Mouse (Mus musculus) hindbrain, embryonic 14.5 days (tissue): Measurements from ENCODE around the gene Fam162b. TPM values are rescaled to one million over a fixed set of nuclear protein-coding genes. Genes with fewer than 3 reads are reported as not detected.
A peak's percentile ranks its signal among the peaks of the same experiment; 100 is the strongest.

Experiments used
- ATAC-seq: fragments of 200-750 bp; cut with Nextera tagmentation; 2 replicates; pipeline ENCODE4 v1.8.0; 2017; ENCODE audit warnings: moderate number of reproducible peaks, mild to moderate bottlenecking, moderate TSS enrichment, moderate library complexity; ENCODE audit not compliant: low FRiP score
- DNase-seq: peaks from one replicate; pipeline ENCODE4 v3.0.0-alpha.2; 2015; ENCODE audit warnings: low spot score
- H3K27ac ChIP-seq: fragments of 300-500 bp; sonication (generic); 2 replicates; pipeline ENCODE4 v1.5.1; 2014; ENCODE audit warnings: mild to moderate bottlenecking, moderate library complexity
- H3K27me3 ChIP-seq: fragments of 300-500 bp; sonication (generic); 2 replicates; pipeline ENCODE4 v1.6.1; 2014; ENCODE audit warnings: mild to moderate bottlenecking, low read length, mixed read lengths; ENCODE audit not compliant: control insufficient read depth, insufficient read depth
- H3K36me3 ChIP-seq: fragments of 300-500 bp; sonication (generic); replicated peaks from 2 replicates; pipeline ENCODE4 v1.6.1; 2014; ENCODE audit not compliant: control insufficient read depth, insufficient read depth
- H3K4me1 ChIP-seq: fragments of 300-500 bp; sonication (generic); replicated peaks from 2 replicates; pipeline ENCODE4 v1.6.1; 2014; ENCODE audit warnings: antibody characterized with exemption, low read length, mixed read lengths; ENCODE audit not compliant: control insufficient read depth, insufficient read depth
- H3K4me2 ChIP-seq: fragments of 300-500 bp; sonication (generic); replicated peaks from 2 replicates; pipeline ENCODE4 v1.6.1; 2014; ENCODE audit warnings: mild to moderate bottlenecking, moderate library complexity
- H3K4me3 ChIP-seq: fragments of 300-500 bp; sonication (generic); replicated peaks from 2 replicates; pipeline ENCODE4 v1.5.1; 2014; ENCODE audit warnings: mild to moderate bottlenecking, low read length
- H3K9ac ChIP-seq: fragments of 300-500 bp; sonication (generic); 2 replicates; pipeline ENCODE4 v1.6.1; 2014
- H3K9me3 ChIP-seq: fragments of 300-500 bp; sonication (generic); 2 replicates; pipeline ENCODE4 v1.6.1; 2016; ENCODE audit warnings: low read length; ENCODE audit not compliant: control insufficient read depth
- WGBS: fragments of 180-500 bp; shearing (Covaris S2); extraction: QIAGEN DNeasy Blood & Tissue Kit; methylation state at CpG from one replicate; pipeline ENCODE4 v1.1.7; 2014; 5-methylcytosine and 5-hydroxymethylcytosine counted together
- polyA plus RNA-seq: library from polyadenylated mRNA; unstranded; fragments of >200 nt; fragmentation: Nextera tagmentation; extraction: Ambion mirVana; gene quantifications from 2 replicates; pipeline ENCODE4 v1.2.1, GENCODE M21; 2014

The Fam162b gene
- polyA plus RNA-seq, 1 experiment from 2014 or later: 4.2 TPM

GRCm38 (mm10) chr10:51553348-51554123 lies 36.8 kb downstream of the Fam162b start:
- peak overlapping the region; percentile 41 for H3K4me3 ChIP-seq
- no peaks in the 10 kb centered on the region for H3K27me3 ChIP-seq
- no peaks in the 10 kb centered on the region for H3K4me1 ChIP-seq
- H3K4me2 ChIP-seq: peak overlapping the region; percentile 90
- peak overlapping the region; percentile 59 for H3K9ac ChIP-seq
- ATAC-seq (peak; percentile 96), DNase-seq (peak; percentile 94)
- WGBS: under 1% methylated on average over 16 of the region's 16 CpGs
- no peaks in the 10 kb centered on the region for H3K9me3 ChIP-seq
- no peak overlapping the region for H3K27ac ChIP-seq
- no peaks in the 10 kb centered on the region for H3K36me3 ChIP-seq

Other genes starting within 250 kb of the Fam162b start
- gene Gm49339, start 109.9 kb downstream of the Fam162b start, polyA plus RNA-seq: not detected in 2 replicates
- gene Lilr4b, start 109.9 kb downstream of the Fam162b start, polyA plus RNA-seq: 0.37 and 0.51 TPM in 2 replicates
- 0.59 and 1.4 TPM in 2 replicates for gene Lilrb4a, start 99.6 kb downstream of the Fam162b start, polyA plus RNA-seq
- not detected in 2 replicates for gene Gprc6a, start 40.9 kb upstream of the Fam162b start, polyA plus RNA-seq
- not detected in 2 replicates for gene Rfx6, start 87.2 kb upstream of the Fam162b start, polyA plus RNA-seq